Mouse (Mus musculus): ENCODE measurements around the gene Nrtn. TPM values are rescaled to one million over a fixed set of nuclear protein-coding genes. Genes with fewer than 3 reads are reported as not detected.
A peak's percentile ranks its signal among the peaks of the same experiment; 100 is the strongest.

The Nrtn gene
- polyA plus RNA-seq, 1 experiment from 2014 or later, result 2.5 TPM

GRCm38 (mm10) chr17:56764474-56765354 lies 7.4 kb upstream of the Nrtn start, which contains the start of gene Dus3l:
TSS of gene Dus3l (plus strand) at chr17:56764757.
- Histone ChIP-seq H3K36me3 (ENCODE audit: control insufficient read depth, insufficient read depth, low read length) (peaks cover 29% of the 10 kb centered on the region), H3K4me2 (ENCODE audit: low read length) (peak within 1 kb of the TSS; percentile 82), H3K9me3 (ENCODE audit: control insufficient read depth, low read length) (no peaks in the 10 kb centered on the region), H3K4me3 (ENCODE audit: low read length) (peak within 1 kb of the TSS; percentile 83), H3K27ac (ENCODE audit: low read depth, low read length) (peak within 1 kb of the TSS; percentile 98), H3K9ac (ENCODE audit: low read depth, low read length) (peak within 1 kb of the TSS; percentile 89), H3K4me1 (ENCODE audit: control insufficient read depth, insufficient read depth, low read depth, low read length) (peaks cover 19% of the 10 kb centered on the region), H3K27me3 (replicated peaks; ENCODE audit: control insufficient read depth, insufficient read depth, low read length) (0 out of 2 replicates have a peak, but pooled peaks cover 2% of the 10 kb centered on the region)
- ATAC-seq, result peak; percentile 84
- WGBS, result under 1% methylated on average over 54 of the region's 58 CpGs

GRCm38 (mm10) chr17:56763741-56764250 lies 6.5 kb upstream of the Nrtn start:
- H3K27me3 ChIP-seq (replicated peaks; ENCODE audit: control insufficient read depth, insufficient read depth, low read length), result peaks cover 5% of the 10 kb centered on the region
- WGBS, result 80% methylated on average over 8 of the region's 8 CpGs
- peak overlapping the region; percentile 50; the same call in 1 of the 2 replicates for H3K27ac ChIP-seq (ENCODE audit: low read depth, low read length)
- H3K9ac ChIP-seq (ENCODE audit: low read depth, low read length), result no peak overlapping the region
- no peak for ATAC-seq
- H3K36me3 ChIP-seq (ENCODE audit: control insufficient read depth, insufficient read depth, low read length), result peaks cover 20% of the 10 kb centered on the region
- no peaks in the 10 kb centered on the region for H3K9me3 ChIP-seq (ENCODE audit: control insufficient read depth, low read length)
- H3K4me3 ChIP-seq (ENCODE audit: low read length), result peak overlapping the region; percentile 83
- peak overlapping the region; percentile 82 for H3K4me2 ChIP-seq (ENCODE audit: low read length)
- H3K4me1 ChIP-seq (ENCODE audit: control insufficient read depth, insufficient read depth, low read depth, low read length), result peaks cover 19% of the 10 kb centered on the region

- Histone ChIP-seq H3K4me2 (ENCODE audit: low read length) (peak overlapping the region; percentile 80), H3K27ac (ENCODE audit: low read depth, low read length) (peak overlapping the region; percentile 96), H3K27me3 (replicated peaks; ENCODE audit: control insufficient read depth, insufficient read depth, low read length) (peaks cover 12% of the 10 kb centered on the region), H3K36me3 (ENCODE audit: control insufficient read depth, insufficient read depth, low read length) (peaks cover 12% of the 10 kb centered on the region), H3K4me1 (ENCODE audit: control insufficient read depth, insufficient read depth, low read depth, low read length) (peaks cover 19% of the 10 kb centered on the region), H3K9ac (ENCODE audit: low read depth, low read length) (peak overlapping the region; percentile 43; the same call in 1 of the 2 replicates), H3K4me3 (ENCODE audit: low read length) (peak overlapping the region; percentile 54; the same call in 1 of the 2 replicates), H3K9me3 (ENCODE audit: control insufficient read depth, low read length) (no peaks in the 10 kb centered on the region)
- no peak for ATAC-seq
- WGBS, result 43% methylated on average over 27 of the region's 27 CpGs
Measured at GRCm38 (mm10) chr17:56762769-56763731, 5.7 kb upstream of the Nrtn start.

GRCm38 (mm10) chr17:56761991-56762410 lies 4.7 kb upstream of the Nrtn start:
- Histone ChIP-seq H3K4me1 (ENCODE audit: control insufficient read depth, insufficient read depth, low read depth, low read length) (peaks cover 28% of the 10 kb centered on the region), H3K9me3 (ENCODE audit: control insufficient read depth, low read length) (no peaks in the 10 kb centered on the region), H3K27ac (ENCODE audit: low read depth, low read length) (peak overlapping the region; percentile 96), H3K4me2 (ENCODE audit: low read length) (peak overlapping the region; percentile 80), H3K36me3 (ENCODE audit: control insufficient read depth, insufficient read depth, low read length) (peaks cover 4% of the 10 kb centered on the region; the same call in 1 of the 2 replicates), H3K27me3 (replicated peaks; ENCODE audit: control insufficient read depth, insufficient read depth, low read length) (peaks cover 22% of the 10 kb centered on the region), H3K4me3 (ENCODE audit: low read length) (peak overlapping the region; percentile 54), H3K9ac (ENCODE audit: low read depth, low read length) (peak overlapping the region; percentile 76)
- under 1% methylated on average over 28 of the region's 28 CpGs for WGBS
- ATAC-seq, result peak; percentile 53

DNA sequence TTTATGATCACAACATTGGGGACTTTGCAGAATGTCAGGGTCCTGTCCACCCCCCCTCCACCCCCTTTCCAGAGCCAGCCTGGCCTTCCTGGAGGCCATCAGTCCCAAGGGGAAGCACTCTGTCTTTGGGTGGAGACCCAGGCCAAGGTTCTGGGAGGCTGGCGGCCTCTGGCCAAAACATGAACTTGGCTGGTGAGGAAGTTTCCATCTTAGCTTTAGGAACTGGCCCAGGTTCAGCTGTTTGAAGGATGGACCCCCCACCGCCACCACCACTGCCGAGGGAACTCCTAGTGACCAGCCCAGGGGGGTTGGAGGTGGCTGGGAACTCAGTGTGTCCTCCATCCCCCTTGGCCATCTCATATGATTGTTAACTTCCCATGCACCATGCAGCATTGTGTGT lies 3.7 kb upstream of the Nrtn start:
- H3K36me3 ChIP-seq (ENCODE audit: control insufficient read depth, insufficient read depth, low read length), result no peaks in the 10 kb centered on the region
- peaks cover 29% of the 10 kb centered on the region for H3K4me1 ChIP-seq (ENCODE audit: control insufficient read depth, insufficient read depth, low read depth, low read length)
- H3K4me3 ChIP-seq (ENCODE audit: low read length), result no peak overlapping the region
- no peak for ATAC-seq
- 63% methylated on average over 3 of the region's 3 CpGs for WGBS
- H3K27ac ChIP-seq (ENCODE audit: low read depth, low read length), result no peak overlapping the region
- peaks cover 31% of the 10 kb centered on the region for H3K27me3 ChIP-seq (replicated peaks; ENCODE audit: control insufficient read depth, insufficient read depth, low read length)
- H3K4me2 ChIP-seq (ENCODE audit: low read length), result no peak overlapping the region
- no peak overlapping the region for H3K9ac ChIP-seq (ENCODE audit: low read depth, low read length)
- H3K9me3 ChIP-seq (ENCODE audit: control insufficient read depth, low read length), result no peaks in the 10 kb centered on the region

DNA sequence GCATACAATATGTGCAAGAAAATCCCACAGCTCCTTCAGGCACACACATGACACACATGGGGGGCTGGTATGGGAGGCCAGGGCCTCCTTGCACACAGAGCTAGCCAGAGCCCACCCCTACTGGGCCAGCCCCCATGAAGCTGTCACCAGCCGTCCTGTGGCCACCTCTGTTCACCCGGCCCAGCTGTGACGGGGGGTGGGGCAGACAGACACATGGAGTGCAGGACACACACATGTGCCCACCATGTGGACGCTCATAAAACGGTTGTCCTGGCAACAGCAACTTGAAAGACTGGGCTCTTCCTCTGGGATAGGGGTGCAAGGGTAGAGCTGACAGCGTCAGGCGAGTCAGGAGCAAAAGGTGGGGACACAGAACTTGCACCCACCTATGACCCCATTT lies 1.9 kb upstream of the Nrtn start:
- peaks cover 48% of the 10 kb centered on the region for H3K27me3 ChIP-seq (replicated peaks; ENCODE audit: control insufficient read depth, insufficient read depth, low read length)
- WGBS, result 44% methylated on average over 7 of the region's 7 CpGs
- no peak for ATAC-seq
- H3K9ac ChIP-seq (ENCODE audit: low read depth, low read length), result no peak overlapping the region
- H3K36me3 ChIP-seq (ENCODE audit: control insufficient read depth, insufficient read depth, low read length), result no peaks in the 10 kb centered on the region
- peaks cover 22% of the 10 kb centered on the region for H3K4me1 ChIP-seq (ENCODE audit: control insufficient read depth, insufficient read depth, low read depth, low read length)
- H3K27ac ChIP-seq (ENCODE audit: low read depth, low read length), result no peak overlapping the region
- no peak overlapping the region for H3K4me2 ChIP-seq (ENCODE audit: low read length)
- peaks cover 3% of the 10 kb centered on the region; the same call in 1 of the 2 replicates for H3K9me3 ChIP-seq (ENCODE audit: control insufficient read depth, low read length)
- no peak overlapping the region for H3K4me3 ChIP-seq (ENCODE audit: low read length)

DNA sequence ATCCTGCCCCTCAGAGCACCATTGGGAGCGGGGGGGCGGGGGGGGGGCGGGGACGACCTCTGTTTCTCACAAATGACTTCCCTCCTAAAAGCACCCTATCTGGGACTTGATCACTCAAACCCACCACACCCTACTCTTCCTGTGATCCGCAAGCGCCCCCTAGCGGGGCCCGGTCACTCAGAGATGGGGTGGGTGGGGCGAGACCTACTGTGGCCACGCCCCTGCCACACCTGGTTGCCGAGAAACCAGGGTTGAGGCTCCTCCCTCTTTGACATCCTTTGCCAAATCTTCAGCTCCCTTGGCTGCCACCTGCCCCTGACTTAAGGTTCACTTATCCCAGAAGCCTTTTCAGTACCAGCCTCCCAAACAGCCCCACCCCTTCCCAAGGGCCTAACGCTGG lies 802 bp upstream of the Nrtn start:
- Histone ChIP-seq H3K27me3 (replicated peaks; ENCODE audit: control insufficient read depth, insufficient read depth, low read length) (peaks cover 58% of the 10 kb centered on the region), H3K9ac (ENCODE audit: low read depth, low read length) (no peak overlapping the region), H3K36me3 (ENCODE audit: control insufficient read depth, insufficient read depth, low read length) (no peaks in the 10 kb centered on the region), H3K4me2 (ENCODE audit: low read length) (no peak overlapping the region), H3K4me1 (ENCODE audit: control insufficient read depth, insufficient read depth, low read depth, low read length) (peaks cover 22% of the 10 kb centered on the region), H3K9me3 (ENCODE audit: control insufficient read depth, low read length) (peaks cover 5% of the 10 kb centered on the region; the same call in 1 of the 2 replicates), H3K4me3 (ENCODE audit: low read length) (no peak overlapping the region), H3K27ac (ENCODE audit: low read depth, low read length) (no peak overlapping the region)
- WGBS, result 6% methylated on average over 12 of the region's 12 CpGs
- ATAC-seq, result no peak

DNA sequence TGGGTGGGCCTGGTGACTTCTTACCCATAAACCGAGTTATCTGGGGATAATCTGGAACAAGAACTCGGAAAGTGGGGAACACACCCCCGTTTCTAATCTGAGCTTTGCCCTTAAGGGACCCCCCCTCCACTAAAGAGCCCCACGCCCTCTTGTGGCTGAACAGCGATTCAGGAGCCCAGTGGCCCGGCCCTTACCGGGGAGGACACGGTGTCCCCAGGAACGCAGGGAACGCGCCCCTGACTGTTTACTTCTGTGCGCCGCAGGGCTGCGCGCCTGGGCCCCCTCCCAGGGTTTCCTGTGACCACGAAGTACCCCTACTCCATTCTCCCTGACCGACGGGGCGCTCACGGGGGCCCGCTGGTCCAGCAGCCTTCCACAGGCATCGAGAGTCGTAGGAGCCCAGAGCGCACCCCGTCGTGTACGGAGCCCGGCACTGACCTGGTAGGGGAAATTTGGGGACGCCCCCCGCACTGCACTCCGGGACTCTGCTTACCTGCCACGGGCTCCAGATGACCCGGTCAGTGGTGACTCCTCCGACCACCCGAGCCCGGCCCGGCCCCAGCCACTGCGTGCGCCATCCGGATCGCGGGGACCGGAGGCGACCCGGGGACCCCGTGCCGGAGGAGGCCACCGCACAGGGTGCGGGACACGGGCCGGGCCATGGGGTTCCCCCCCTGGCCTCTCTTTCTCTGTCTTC lies 479 bp downstream of the Nrtn start:
- Histone ChIP-seq H3K27me3 (replicated peaks; ENCODE audit: control insufficient read depth, insufficient read depth, low read length) (peaks cover 60% of the 10 kb centered on the region), H3K4me2 (ENCODE audit: low read length) (peak overlapping the region; percentile 91), H3K9me3 (ENCODE audit: control insufficient read depth, low read length) (peaks cover 5% of the 10 kb centered on the region; the same call in 1 of the 2 replicates), H3K27ac (ENCODE audit: low read depth, low read length) (no peak overlapping the region), H3K4me3 (ENCODE audit: low read length) (peak overlapping the region; percentile 51), H3K36me3 (ENCODE audit: control insufficient read depth, insufficient read depth, low read length) (no peaks in the 10 kb centered on the region), H3K4me1 (ENCODE audit: control insufficient read depth, insufficient read depth, low read depth, low read length) (peaks cover 13% of the 10 kb centered on the region), H3K9ac (ENCODE audit: low read depth, low read length) (peak overlapping the region; percentile 56)
- ATAC-seq, result no peak
- 2% methylated on average over 34 of the region's 51 CpGs for WGBS
